Mouse (Mus musculus): ENCODE measurements at regions not wholly inside any gene's neighbourhood (a gene's known extent, or its start where the extent isn't known, plus 50 kb on each side); places are given as distances from the start of the nearest gene placed in this dataset.

DNA sequence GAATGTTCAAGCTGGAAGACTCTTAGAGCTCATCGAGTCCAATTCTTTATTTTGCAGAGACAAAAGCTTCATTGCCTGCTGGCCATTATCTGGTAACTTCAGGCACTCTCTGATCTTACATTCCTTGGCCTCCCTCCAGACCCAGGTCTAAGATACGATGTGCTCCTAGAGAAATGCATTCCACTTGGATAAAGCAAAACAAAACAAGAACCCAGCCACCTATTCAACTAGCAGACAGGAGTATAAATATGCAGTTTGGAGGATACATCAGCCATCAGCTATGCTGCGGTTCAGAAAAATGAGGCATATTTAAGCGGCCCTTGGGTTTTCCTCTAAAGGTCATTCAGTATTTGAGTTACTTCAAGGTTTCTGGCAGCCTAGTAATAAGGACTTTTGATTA, 146.5 kb upstream of the Col8a1 start:
- Histone ChIP-seq H3K36me3 (ENCODE audit: control insufficient read depth, insufficient read depth, low read length) (no peaks in the 10 kb centered on the region), H3K9ac (ENCODE audit: low read length) (no peak overlapping the region), H3K27ac (replicated peaks; ENCODE audit: low read depth, low read length) (no peak overlapping the region), H3K27me3 (ENCODE audit: control insufficient read depth, insufficient read depth, low read length) (no peaks in the 10 kb centered on the region), H3K9me3 (ENCODE audit: control insufficient read depth, low read length) (no peaks in the 10 kb centered on the region), H3K4me2 (ENCODE audit: low read depth, severe bottlenecking) (no peak overlapping the region), H3K4me1 (ENCODE audit: control insufficient read depth, insufficient read depth, low read length) (no peaks in the 10 kb centered on the region), H3K4me3 (ENCODE audit: low read depth, low read length) (no peak overlapping the region)
- WGBS = 89% methylated on average over 4 of the region's 4 CpGs
- DNase-seq (ENCODE audit: low spot score) (no peak), ATAC-seq (ENCODE audit: insufficient number of reproducible peaks, low FRiP score, low TSS enrichment, low read depth) (no peak)

GRCm38 (mm10) chr16:57902498-57902897, 148.0 kb upstream of the Col8a1 start:
- Histone ChIP-seq H3K9ac (ENCODE audit: low read length) (no peak overlapping the region), H3K4me2 (ENCODE audit: low read depth, severe bottlenecking) (no peak overlapping the region), H3K4me3 (ENCODE audit: low read depth, low read length) (no peak overlapping the region), H3K27me3 (ENCODE audit: control insufficient read depth, insufficient read depth, low read length) (no peaks in the 10 kb centered on the region), H3K9me3 (ENCODE audit: control insufficient read depth, low read length) (no peaks in the 10 kb centered on the region), H3K27ac (replicated peaks; ENCODE audit: low read depth, low read length) (no peak overlapping the region), H3K36me3 (ENCODE audit: control insufficient read depth, insufficient read depth, low read length) (no peaks in the 10 kb centered on the region), H3K4me1 (ENCODE audit: control insufficient read depth, insufficient read depth, low read length) (no peaks in the 10 kb centered on the region)
- 69% methylated on average over 3 of the region's 3 CpGs for WGBS
- ATAC-seq (ENCODE audit: insufficient number of reproducible peaks, low FRiP score, low TSS enrichment, low read depth) (no peak), DNase-seq (ENCODE audit: low spot score) (no peak)

DNA sequence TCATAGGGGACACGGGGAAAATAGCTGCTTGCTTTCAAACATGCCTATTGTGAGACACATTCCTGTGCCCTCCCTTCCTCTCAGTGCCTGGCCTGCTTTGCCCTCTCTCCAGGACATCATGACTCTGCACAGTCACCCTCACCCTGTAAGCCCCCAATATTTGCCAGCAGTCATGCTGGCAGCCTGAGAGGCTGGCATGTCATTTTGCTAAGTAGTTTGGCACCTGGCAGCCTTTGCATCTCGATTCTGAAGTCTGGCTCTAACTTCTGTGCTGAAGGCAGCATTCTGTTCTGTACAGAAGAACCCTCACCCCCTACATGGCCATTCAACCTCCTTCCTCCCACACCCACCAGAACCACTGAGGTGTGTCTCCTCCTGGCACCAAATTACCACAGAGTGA, 157.5 kb upstream of the Col8a1 start:
- Histone ChIP-seq H3K36me3 (ENCODE audit: control insufficient read depth, insufficient read depth, low read length) (no peaks in the 10 kb centered on the region), H3K9ac (ENCODE audit: low read length) (no peak overlapping the region), H3K9me3 (ENCODE audit: control insufficient read depth, low read length) (no peaks in the 10 kb centered on the region), H3K27me3 (ENCODE audit: control insufficient read depth, insufficient read depth, low read length) (no peaks in the 10 kb centered on the region), H3K4me2 (ENCODE audit: low read depth, severe bottlenecking) (no peak overlapping the region), H3K4me1 (ENCODE audit: control insufficient read depth, insufficient read depth, low read length) (no peaks in the 10 kb centered on the region), H3K4me3 (ENCODE audit: low read depth, low read length) (no peak overlapping the region), H3K27ac (replicated peaks; ENCODE audit: low read depth, low read length) (no peak overlapping the region)
- 66% methylated on average over 2 of the region's 2 CpGs for WGBS
- DNase-seq (ENCODE audit: low spot score) (no peak), ATAC-seq (ENCODE audit: insufficient number of reproducible peaks, low FRiP score, low TSS enrichment, low read depth) (no peak)

- no peaks in the 10 kb centered on the region for H3K9me3 ChIP-seq (ENCODE audit: control insufficient read depth, low read length)
- no peak overlapping the region for H3K9ac ChIP-seq (ENCODE audit: low read length)
- no peaks in the 10 kb centered on the region for H3K36me3 ChIP-seq (ENCODE audit: control insufficient read depth, insufficient read depth, low read length)
- H3K4me3 ChIP-seq (ENCODE audit: low read depth, low read length) = no peak overlapping the region
- 82% methylated on average over 1 of the region's 1 CpGs for whole genome bisulfite sequencing
- ATAC-seq (ENCODE audit: insufficient number of reproducible peaks, low FRiP score, low TSS enrichment, low read depth) (no peak), DNase-seq (ENCODE audit: low spot score) (no peak)
- no peaks in the 10 kb centered on the region for H3K4me1 ChIP-seq (ENCODE audit: control insufficient read depth, insufficient read depth, low read length)
- H3K27ac ChIP-seq (replicated peaks; ENCODE audit: low read depth, low read length) = no peak overlapping the region
- H3K27me3 ChIP-seq (ENCODE audit: control insufficient read depth, insufficient read depth, low read length) = no peaks in the 10 kb centered on the region
- H3K4me2 ChIP-seq (ENCODE audit: low read depth, severe bottlenecking) = no peak overlapping the region
Measured at GRCm38 (mm10) chr16:57914506-57914905, 160.0 kb upstream of the Col8a1 start.

DNA sequence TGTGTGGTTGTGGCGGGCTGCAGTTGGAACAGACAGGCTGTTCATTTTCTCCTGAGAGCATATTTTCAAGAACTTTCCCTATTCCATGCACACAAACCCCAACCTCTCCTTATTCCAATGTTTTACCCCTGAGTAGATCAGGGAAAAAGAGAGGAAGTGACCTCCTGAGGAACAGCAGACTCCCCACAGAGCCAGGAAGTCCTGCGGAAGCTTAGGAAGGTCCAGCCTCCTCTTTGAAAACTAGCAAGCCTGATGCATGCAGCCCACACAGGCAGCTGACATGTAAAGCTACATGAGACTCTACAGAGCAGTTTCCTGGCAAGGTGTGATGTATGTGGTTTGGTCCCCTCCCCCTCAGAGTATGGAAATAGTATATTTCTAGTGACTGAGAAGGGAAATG, 160.9 kb upstream of the Col8a1 start:
- H3K27me3 ChIP-seq (ENCODE audit: control insufficient read depth, insufficient read depth, low read length) = no peaks in the 10 kb centered on the region
- no peak overlapping the region for H3K4me2 ChIP-seq (ENCODE audit: low read depth, severe bottlenecking)
- H3K9ac ChIP-seq (ENCODE audit: low read length) = no peak overlapping the region
- no peaks in the 10 kb centered on the region for H3K9me3 ChIP-seq (ENCODE audit: control insufficient read depth, low read length)
- 70% methylated on average over 2 of the region's 2 CpGs for WGBS
- H3K4me3 ChIP-seq (ENCODE audit: low read depth, low read length) = no peak overlapping the region
- no peaks in the 10 kb centered on the region for H3K36me3 ChIP-seq (ENCODE audit: control insufficient read depth, insufficient read depth, low read length)
- H3K27ac ChIP-seq (replicated peaks; ENCODE audit: low read depth, low read length) = no peak overlapping the region
- DNase-seq (ENCODE audit: low spot score) (no peak), ATAC-seq (ENCODE audit: insufficient number of reproducible peaks, low FRiP score, low TSS enrichment, low read depth) (no peak)
- no peaks in the 10 kb centered on the region for H3K4me1 ChIP-seq (ENCODE audit: control insufficient read depth, insufficient read depth, low read length)

DNA sequence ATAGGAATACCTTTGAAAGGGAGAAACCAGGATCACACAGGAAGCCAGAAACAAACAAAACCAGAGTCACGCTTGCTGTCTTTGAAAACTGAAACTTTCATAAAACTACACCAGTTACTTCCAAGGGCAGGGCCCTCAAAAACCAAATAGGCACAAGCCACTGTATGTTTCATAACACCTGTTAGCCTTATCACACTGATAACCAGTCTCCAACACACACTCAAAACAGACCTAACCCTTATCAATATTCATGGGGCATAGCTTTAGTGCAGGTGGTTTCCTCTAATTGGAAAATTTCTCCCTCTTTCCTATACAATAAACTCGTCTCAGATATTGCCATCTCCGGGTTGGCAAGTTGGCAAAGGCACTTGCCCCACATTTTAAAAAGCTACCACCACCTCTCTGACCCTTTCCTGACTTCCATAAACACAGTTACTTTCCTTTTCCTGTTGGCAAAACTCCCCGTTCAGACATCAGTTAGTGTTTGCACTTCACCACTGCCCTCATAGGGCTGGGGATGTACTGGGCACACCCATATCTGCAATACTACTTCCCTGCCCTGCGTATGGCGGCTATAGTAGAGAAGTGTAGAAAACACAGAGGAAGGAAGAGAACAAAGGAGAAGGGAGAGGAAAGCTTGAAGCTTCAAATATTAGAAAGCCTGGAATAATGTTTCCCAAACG, 169.1 kb upstream of the Col8a1 start:
- ATAC-seq (ENCODE audit: insufficient number of reproducible peaks, low FRiP score, low TSS enrichment, low read depth) = no peak
- Histone ChIP-seq H3K4me2 (ENCODE audit: low read depth, severe bottlenecking) (no peak overlapping the region), H3K4me1 (ENCODE audit: control insufficient read depth, insufficient read depth, low read length) (no peaks in the 10 kb centered on the region)

GRCm38 (mm10) chr16:57924130-57924495, 169.6 kb upstream of the Col8a1 start:
- Histone ChIP-seq H3K36me3 (ENCODE audit: control insufficient read depth, insufficient read depth, low read length) (no peaks in the 10 kb centered on the region), H3K9ac (ENCODE audit: low read length) (no peak overlapping the region), H3K4me3 (ENCODE audit: low read depth, low read length) (no peak overlapping the region), H3K9me3 (ENCODE audit: control insufficient read depth, low read length) (no peaks in the 10 kb centered on the region), H3K27ac (replicated peaks; ENCODE audit: low read depth, low read length) (no peak overlapping the region), H3K27me3 (ENCODE audit: control insufficient read depth, insufficient read depth, low read length) (no peaks in the 10 kb centered on the region), H3K4me2 (ENCODE audit: low read depth, severe bottlenecking) (no peak overlapping the region), H3K4me1 (ENCODE audit: control insufficient read depth, insufficient read depth, low read length) (no peaks in the 10 kb centered on the region)
- DNase-seq (ENCODE audit: low spot score) = no peak
- 91% methylated on average over 4 of the region's 4 CpGs for WGBS
- no peak for ATAC-seq (ENCODE audit: insufficient number of reproducible peaks, low FRiP score, low TSS enrichment, low read depth)

More for the DNA sequence above, 169.1 kb upstream of the Col8a1 start:
- no peak overlapping the region for H3K9ac ChIP-seq (ENCODE audit: low read length)
- H3K27me3 ChIP-seq (ENCODE audit: control insufficient read depth, insufficient read depth, low read length) = no peaks in the 10 kb centered on the region
- H3K9me3 ChIP-seq (ENCODE audit: control insufficient read depth, low read length) = no peaks in the 10 kb centered on the region
- H3K36me3 ChIP-seq (ENCODE audit: control insufficient read depth, insufficient read depth, low read length) = no peaks in the 10 kb centered on the region
- DNase-seq (ENCODE audit: low spot score) = no peak
- H3K4me3 ChIP-seq (ENCODE audit: low read depth, low read length) = no peak overlapping the region
- 79% methylated on average over 7 of the region's 7 CpGs for WGBS
- H3K27ac ChIP-seq (replicated peaks; ENCODE audit: low read depth, low read length) = no peak overlapping the region

GRCm38 (mm10) chr16:57927816-57928215, 173.3 kb upstream of the Col8a1 start:
- no peaks in the 10 kb centered on the region for H3K27me3 ChIP-seq (ENCODE audit: control insufficient read depth, insufficient read depth, low read length)
- H3K9me3 ChIP-seq (ENCODE audit: control insufficient read depth, low read length) = no peaks in the 10 kb centered on the region
- no peak overlapping the region for H3K9ac ChIP-seq (ENCODE audit: low read length)
- no peak overlapping the region for H3K27ac ChIP-seq (replicated peaks; ENCODE audit: low read depth, low read length)
- 84% methylated on average over 4 of the region's 4 CpGs for WGBS
- DNase-seq (ENCODE audit: low spot score) (no peak), ATAC-seq (ENCODE audit: insufficient number of reproducible peaks, low FRiP score, low TSS enrichment, low read depth) (no peak)
- no peaks in the 10 kb centered on the region for H3K4me1 ChIP-seq (ENCODE audit: control insufficient read depth, insufficient read depth, low read length)
- no peak overlapping the region for H3K4me2 ChIP-seq (ENCODE audit: low read depth, severe bottlenecking)
- no peaks in the 10 kb centered on the region for H3K36me3 ChIP-seq (ENCODE audit: control insufficient read depth, insufficient read depth, low read length)
- H3K4me3 ChIP-seq (ENCODE audit: low read depth, low read length) = no peak overlapping the region

GRCm38 (mm10) chr16:57928301-57928700, 173.8 kb upstream of the Col8a1 start:
- Histone ChIP-seq H3K4me1 (ENCODE audit: control insufficient read depth, insufficient read depth, low read length) (no peaks in the 10 kb centered on the region), H3K4me3 (ENCODE audit: low read depth, low read length) (no peak overlapping the region), H3K27me3 (ENCODE audit: control insufficient read depth, insufficient read depth, low read length) (no peaks in the 10 kb centered on the region), H3K4me2 (ENCODE audit: low read depth, severe bottlenecking) (no peak overlapping the region), H3K9ac (ENCODE audit: low read length) (no peak overlapping the region), H3K27ac (replicated peaks; ENCODE audit: low read depth, low read length) (no peak overlapping the region), H3K36me3 (ENCODE audit: control insufficient read depth, insufficient read depth, low read length) (no peaks in the 10 kb centered on the region), H3K9me3 (ENCODE audit: control insufficient read depth, low read length) (no peaks in the 10 kb centered on the region)
- 76% methylated on average over 4 of the region's 4 CpGs for WGBS
- DNase-seq (ENCODE audit: low spot score) = no peak
- no peak for ATAC-seq (ENCODE audit: insufficient number of reproducible peaks, low FRiP score, low TSS enrichment, low read depth)
